Mouse (Mus musculus) thymus, adult 2 months (tissue): ENCODE measurements around the gene Kynu.

Source experiments
- CTCF ChIP-seq: fragments of 200-500 bp; IDR thresholded peaks from 2 replicates; pipeline ENCODE4 v1.5.1; 2012; ENCODE audit warnings: mild to moderate bottlenecking, control low read depth, low read length, moderate library complexity, borderline replicate concordance; ENCODE audit not compliant: control insufficient read depth, poor library complexity, insufficient read depth; ENCODE audit errors: extremely low read depth
- POLR2A ChIP-seq: fragments of 200-500 bp; IDR thresholded peaks from 2 replicates; pipeline ENCODE4 v1.6.1; 2012; ENCODE audit warnings: mild to moderate bottlenecking, low read length, control low read depth, moderate library complexity; ENCODE audit not compliant: control insufficient read depth, poor library complexity, insufficient read depth; ENCODE audit errors: extremely low read depth

GRCm38 (mm10) chr2:43542615-43543014, 12.5 kb upstream of the Kynu start:
- TF ChIP-seq CTCF (no peak), POLR2A (no peak)
